Mouse (Mus musculus): Measurements from ENCODE around the gene Gkn1.

DNA sequence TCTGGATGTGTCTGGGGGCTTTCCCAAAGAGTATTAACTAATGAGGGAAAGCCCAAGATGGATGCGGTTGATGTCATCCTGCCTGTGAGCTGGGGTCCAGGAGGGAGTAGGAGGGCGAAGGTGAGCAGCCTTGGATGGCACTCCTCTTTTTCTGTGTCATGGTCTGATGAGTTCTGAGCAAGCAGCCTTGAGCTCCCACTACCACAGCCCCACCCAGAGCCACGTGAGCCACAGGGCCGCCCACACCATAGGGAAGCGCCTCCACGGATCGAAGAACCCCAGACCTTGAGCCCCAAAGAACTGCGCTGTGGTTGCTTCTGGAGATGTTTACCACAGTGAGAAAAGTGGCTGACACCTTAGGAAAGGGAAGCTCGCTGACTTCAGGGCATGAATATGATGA is 44.0 kb upstream of the Gkn1 start:
- TF ChIP-seq CTCF (IDR thresholded peaks at IDR 0.05; ENCODE audit: insufficient read depth, low read length) = no peak
- TF ChIP-seq POLR2A (IDR thresholded peaks at IDR 0.05; ENCODE audit: borderline replicate concordance, extremely low read depth, low read depth, low read length) = no peak

Data from lung, adult 2 months (tissue).